Mouse (Mus musculus): ENCODE measurements around the gene Pld2. TPM values are rescaled to one million over a fixed set of nuclear protein-coding genes. Genes with fewer than 3 reads are reported as not detected.
"Not testable (repeated sequence)": the region's sequence is repeated elsewhere in the genome, so short reads cannot be mapped to it uniquely, and the experiment has no call there.

Gene Pld2
- total and polyA plus RNA-seq, 2 experiments from 2014 or later = 6.8 to 18.5 TPM

- Histone ChIP-seq H3K4me3 (ENCODE audit: low read depth, low read length) (peak within 1 kb of the TSS; percentile 77), H3K9me3 (replicated peaks; ENCODE audit: control insufficient read depth, low read length) (no peaks in the 10 kb centered on the region), H3K27me3 (ENCODE audit: control insufficient read depth, insufficient read depth, low read length) (no peaks in the 10 kb centered on the region), H3K36me3 (replicated peaks; ENCODE audit: control insufficient read depth, insufficient read depth, low read length) (peaks cover 3% of the 10 kb centered on the region; the same call in 1 of the 2 replicates), H3K27ac (ENCODE audit: low read depth) (peak within 1 kb of the TSS; percentile 68), H3K4me2 (ENCODE audit: low read depth, low read length) (peak within 1 kb of the TSS; percentile 85), H3K4me1 (ENCODE audit: control insufficient read depth, insufficient read depth) (no peaks in the 10 kb centered on the region), H3K9ac (replicated peaks; ENCODE audit: low read depth, low read length) (peak within 1 kb of the TSS; percentile 76)
- TF ChIP-seq CTCF (IDR thresholded peaks at IDR 0.05; ENCODE audit: low read depth) = no peak
- no peak for TF ChIP-seq EP300 (IDR thresholded peaks at IDR 0.05; ENCODE audit: low read depth)
- ATAC-seq (ENCODE audit: insufficient read depth, low read depth) = peak; percentile 92
- DNase-seq (ENCODE audit: low spot score) = peak; percentile 87
- WGBS = under 1% methylated on average over 45 of the region's 57 CpGs
These were observed 22.6 kb downstream of the Pld2 start, which contains the start of gene Mink1 for GRCm38 (mm10) chr11:70562287-70562994. Gene Mink1, plus strand, starts transcription at chr11:70562881.

- Histone ChIP-seq H3K4me1 (ENCODE audit: control insufficient read depth, insufficient read depth) (no peaks in the 10 kb centered on the region), H3K4me3 (ENCODE audit: low read depth, low read length) (peak overlapping the region; percentile 77), H3K9me3 (replicated peaks; ENCODE audit: control insufficient read depth, low read length) (no peaks in the 10 kb centered on the region), H3K9ac (replicated peaks; ENCODE audit: low read depth, low read length) (peak overlapping the region; percentile 76), H3K36me3 (replicated peaks; ENCODE audit: control insufficient read depth, insufficient read depth, low read length) (no peaks in the 10 kb centered on the region), H3K27ac (ENCODE audit: low read depth) (peak overlapping the region; percentile 68), H3K4me2 (ENCODE audit: low read depth, low read length) (peak overlapping the region; percentile 85), H3K27me3 (ENCODE audit: control insufficient read depth, insufficient read depth, low read length) (no peaks in the 10 kb centered on the region)
- under 1% methylated on average over 26 of the region's 31 CpGs for WGBS
- DNase-seq (ENCODE audit: low spot score) = no peak
- peak; percentile 9; the same call in 1 of the 2 replicates for ATAC-seq (ENCODE audit: insufficient read depth, low read depth)
- TF ChIP-seq CTCF (IDR thresholded peaks at IDR 0.05; ENCODE audit: low read depth) (no peak), EP300 (IDR thresholded peaks at IDR 0.05; ENCODE audit: low read depth) (no peak)
These were observed 23.2 kb downstream of the Pld2 start for GRCm38 (mm10) chr11:70562995-70563469.

GRCm38 (mm10) chr11:70563470-70564275 is 23.8 kb downstream of the Pld2 start:
- Histone ChIP-seq H3K9ac (replicated peaks; ENCODE audit: low read depth, low read length) (peak overlapping the region; percentile 76), H3K4me2 (ENCODE audit: low read depth, low read length) (peak overlapping the region; percentile 85), H3K9me3 (replicated peaks; ENCODE audit: control insufficient read depth, low read length) (no peaks in the 10 kb centered on the region), H3K4me1 (ENCODE audit: control insufficient read depth, insufficient read depth) (no peaks in the 10 kb centered on the region), H3K4me3 (ENCODE audit: low read depth, low read length) (peak overlapping the region; percentile 77), H3K36me3 (replicated peaks; ENCODE audit: control insufficient read depth, insufficient read depth, low read length) (no peaks in the 10 kb centered on the region), H3K27me3 (ENCODE audit: control insufficient read depth, insufficient read depth, low read length) (no peaks in the 10 kb centered on the region), H3K27ac (ENCODE audit: low read depth) (peak overlapping the region; percentile 68; the same call in 1 of the 2 replicates)
- TF ChIP-seq EP300 (IDR thresholded peaks at IDR 0.05; ENCODE audit: low read depth) (no peak), CTCF (IDR thresholded peaks at IDR 0.05; ENCODE audit: low read depth) (no peak)
- ATAC-seq (ENCODE audit: insufficient read depth, low read depth) (no peak), DNase-seq (ENCODE audit: low spot score) (peak; percentile 34)
- 2% methylated on average over 25 of the region's 25 CpGs for WGBS

- Histone ChIP-seq H3K9me3 (replicated peaks; ENCODE audit: control insufficient read depth, low read length) (no peaks in the 10 kb centered on the region), H3K4me2 (ENCODE audit: low read depth, low read length) (peak overlapping the region; percentile 85), H3K9ac (replicated peaks; ENCODE audit: low read depth, low read length) (0 out of 2 replicates have a peak overlapping the region, but pooled peaks have one; percentile 76), H3K4me1 (ENCODE audit: control insufficient read depth, insufficient read depth) (no peaks in the 10 kb centered on the region), H3K36me3 (replicated peaks; ENCODE audit: control insufficient read depth, insufficient read depth, low read length) (no peaks in the 10 kb centered on the region), H3K27me3 (ENCODE audit: control insufficient read depth, insufficient read depth, low read length) (no peaks in the 10 kb centered on the region), H3K4me3 (ENCODE audit: low read depth, low read length) (peak overlapping the region; percentile 77), H3K27ac (ENCODE audit: low read depth) (no peak overlapping the region)
- 49% methylated on average over 4 of the region's 4 CpGs for WGBS
- TF ChIP-seq CTCF (IDR thresholded peaks at IDR 0.05; ENCODE audit: low read depth) (no peak), EP300 (IDR thresholded peaks at IDR 0.05; ENCODE audit: low read depth) (no peak)
- DNase-seq (ENCODE audit: low spot score) (no peak), ATAC-seq (ENCODE audit: insufficient read depth, low read depth) (no peak)
These were observed 24.5 kb downstream of the Pld2 start for GRCm38 (mm10) chr11:70564276-70564873.

GRCm38 (mm10) chr11:70566586-70566985 is 26.7 kb downstream of the Pld2 start:
- no peaks in the 10 kb centered on the region for H3K36me3 ChIP-seq (replicated peaks; ENCODE audit: control insufficient read depth, insufficient read depth, low read length)
- H3K4me2 ChIP-seq (ENCODE audit: low read depth, low read length) = no peak overlapping the region
- ATAC-seq (ENCODE audit: insufficient read depth, low read depth) = no peak
- no peaks in the 10 kb centered on the region for H3K9me3 ChIP-seq (replicated peaks; ENCODE audit: control insufficient read depth, low read length)
- no peaks in the 10 kb centered on the region for H3K27me3 ChIP-seq (ENCODE audit: control insufficient read depth, insufficient read depth, low read length)
- no peak overlapping the region for H3K4me3 ChIP-seq (ENCODE audit: low read depth, low read length)
- no peak overlapping the region for H3K9ac ChIP-seq (replicated peaks; ENCODE audit: low read depth, low read length)
- no peaks in the 10 kb centered on the region for H3K4me1 ChIP-seq (ENCODE audit: control insufficient read depth, insufficient read depth)
- WGBS = 61% methylated on average over 7 of the region's 7 CpGs
- no peak for DNase-seq (ENCODE audit: low spot score)
- no peak overlapping the region for H3K27ac ChIP-seq (ENCODE audit: low read depth)
- no peak for TF ChIP-seq CTCF (IDR thresholded peaks at IDR 0.05; ENCODE audit: low read depth)
- TF ChIP-seq EP300 (IDR thresholded peaks at IDR 0.05; ENCODE audit: low read depth) = no peak

GRCm38 (mm10) chr11:70570614-70571013 is 30.8 kb downstream of the Pld2 start:
- not testable (repeated sequence) for H3K27ac ChIP-seq (ENCODE audit: low read depth); H3K4me1 ChIP-seq (ENCODE audit: control insufficient read depth, insufficient read depth); H3K4me2 ChIP-seq (ENCODE audit: low read depth, low read length); H3K36me3 ChIP-seq (replicated peaks; ENCODE audit: control insufficient read depth, insufficient read depth, low read length); H3K4me3 ChIP-seq (ENCODE audit: low read depth, low read length); H3K9me3 ChIP-seq (replicated peaks; ENCODE audit: control insufficient read depth, low read length); H3K27me3 ChIP-seq (ENCODE audit: control insufficient read depth, insufficient read depth, low read length); H3K9ac ChIP-seq (replicated peaks; ENCODE audit: low read depth, low read length); DNase-seq (ENCODE audit: low spot score); ATAC-seq (ENCODE audit: insufficient read depth, low read depth)
- WGBS = 79% methylated on average over 1 of the region's 1 CpGs

Measured in heart, postnatal 0 days (tissue).